Mouse (Mus musculus): ENCODE measurements around the gene Vstm5. TPM values are rescaled to one million over a fixed set of nuclear protein-coding genes. Genes with fewer than 3 reads are reported as not detected.

Gene Vstm5
- total and polyA plus RNA-seq, 2 experiments: 0.09 to 0.24 TPM

GRCm38 (mm10) chr9:15306398-15307119 is 67.7 kb downstream of the Vstm5 start, which contains the start of gene 4931406C07Rik:
Gene 4931406C07Rik (minus strand): TSS chr9:15306448.
- H3K36me3 ChIP-seq (ENCODE audit: control insufficient read depth, insufficient read depth, low read length): peaks cover 29% of the 10 kb centered on the region
- peak within 1 kb of the TSS; percentile 70 for H3K27ac ChIP-seq (replicated peaks; ENCODE audit: insufficient read depth, low read depth, low read length)
- H3K9ac ChIP-seq (ENCODE audit: low read depth, low read length): peak within 1 kb of the TSS; percentile 93
- H3K4me3 ChIP-seq (ENCODE audit: insufficient read depth, low read depth, low read length): peak within 1 kb of the TSS; percentile 79
- TF ChIP-seq CTCF (IDR thresholded peaks at IDR 0.05; ENCODE audit: low read depth, low read length) (no peak), POLR2A (IDR thresholded peaks at IDR 0.05; ENCODE audit: extremely low read depth, insufficient read depth, low read length) (no peak)
- peaks cover 3% of the 10 kb centered on the region; the same call in 1 of the 2 replicates for H3K79me2 ChIP-seq (ENCODE audit: control insufficient read depth, insufficient read depth, low read length)
- under 1% methylated on average over 35 of the region's 35 CpGs for WGBS
- H3K27me3 ChIP-seq (ENCODE audit: control insufficient read depth, insufficient read depth, low read length): no peaks in the 10 kb centered on the region
- no peak for DNase-seq (ENCODE audit: extremely low read depth, low read depth, low spot score)
- peaks cover 17% of the 10 kb centered on the region for H3K4me1 ChIP-seq (ENCODE audit: control insufficient read depth, insufficient read depth, low read length)

DNA sequence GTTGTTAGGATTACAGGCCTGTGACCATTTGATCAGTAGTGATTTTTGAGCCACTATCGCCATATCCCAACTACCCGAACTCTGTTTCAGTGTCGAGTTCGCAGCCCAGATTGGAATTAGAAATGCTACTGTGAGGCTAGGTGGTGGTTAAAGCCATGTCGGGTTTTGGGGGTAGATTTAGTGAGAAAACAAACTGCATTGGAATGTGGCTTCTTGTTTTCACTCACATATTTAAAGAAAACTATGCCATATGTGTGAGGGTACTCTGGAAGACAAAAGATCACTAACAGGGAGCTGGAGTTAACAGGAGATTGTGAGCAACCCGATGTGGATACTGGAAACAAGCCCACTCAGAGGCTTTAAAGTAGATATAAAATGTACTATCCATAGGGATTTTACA is 68.4 kb downstream of the Vstm5 start:
- no peak for DNase-seq (ENCODE audit: extremely low read depth, low read depth, low spot score)
- no peaks in the 10 kb centered on the region for H3K27me3 ChIP-seq (ENCODE audit: control insufficient read depth, insufficient read depth, low read length)
- 25% methylated on average over 6 of the region's 6 CpGs for WGBS
- H3K9ac ChIP-seq (ENCODE audit: low read depth, low read length): peak overlapping the region; percentile 61
- peaks cover 17% of the 10 kb centered on the region for H3K4me1 ChIP-seq (ENCODE audit: control insufficient read depth, insufficient read depth, low read length)
- no peak overlapping the region for H3K27ac ChIP-seq (replicated peaks; ENCODE audit: insufficient read depth, low read depth, low read length)
- peaks cover 3% of the 10 kb centered on the region; the same call in 1 of the 2 replicates for H3K79me2 ChIP-seq (ENCODE audit: control insufficient read depth, insufficient read depth, low read length)
- no peak for TF ChIP-seq CTCF (IDR thresholded peaks at IDR 0.05; ENCODE audit: low read depth, low read length)
- no peak for TF ChIP-seq POLR2A (IDR thresholded peaks at IDR 0.05; ENCODE audit: extremely low read depth, insufficient read depth, low read length)
- peak overlapping the region; percentile 79; the same call in 1 of the 2 replicates for H3K4me3 ChIP-seq (ENCODE audit: insufficient read depth, low read depth, low read length)
- peaks cover 36% of the 10 kb centered on the region for H3K36me3 ChIP-seq (ENCODE audit: control insufficient read depth, insufficient read depth, low read length)

- H3K27ac ChIP-seq (replicated peaks; ENCODE audit: insufficient read depth, low read depth, low read length): no peak overlapping the region
- TF ChIP-seq POLR2A (IDR thresholded peaks at IDR 0.05; ENCODE audit: extremely low read depth, insufficient read depth, low read length) (no peak), CTCF (IDR thresholded peaks at IDR 0.05; ENCODE audit: low read depth, low read length) (no peak)
- no peak for DNase-seq (ENCODE audit: extremely low read depth, low read depth, low spot score)
- 61% methylated on average over 2 of the region's 2 CpGs for WGBS
- no peaks in the 10 kb centered on the region for H3K27me3 ChIP-seq (ENCODE audit: control insufficient read depth, insufficient read depth, low read length)
- H3K79me2 ChIP-seq (ENCODE audit: control insufficient read depth, insufficient read depth, low read length): peaks cover 3% of the 10 kb centered on the region; the same call in 1 of the 2 replicates
- H3K4me3 ChIP-seq (ENCODE audit: insufficient read depth, low read depth, low read length): no peak overlapping the region
- peaks cover 42% of the 10 kb centered on the region for H3K36me3 ChIP-seq (ENCODE audit: control insufficient read depth, insufficient read depth, low read length)
- H3K4me1 ChIP-seq (ENCODE audit: control insufficient read depth, insufficient read depth, low read length): peaks cover 17% of the 10 kb centered on the region
- H3K9ac ChIP-seq (ENCODE audit: low read depth, low read length): no peak overlapping the region
Observed at GRCm38 (mm10) chr9:15308254-15308653, 69.4 kb downstream of the Vstm5 start.

Other genes with a start within 250 kb of the Vstm5 start
- 1.0 and 1.7 TPM in 2 replicates for gene Panx1, start 193.6 kb upstream of the Vstm5 start, total RNA-seq (2014; rRNA removed)
- gene Panx1, start 193.6 kb upstream of the Vstm5 start, polyA plus RNA-seq (2012; rRNA removed): 0.88 and 1.0 TPM in 2 replicates
- under 0.01 TPM in 1 of 2 replicates, not detected in the other for gene Hephl1, start 126.9 kb upstream of the Vstm5 start, total RNA-seq (2014; rRNA removed)
- gene Hephl1, start 126.9 kb upstream of the Vstm5 start, polyA plus RNA-seq (2012; rRNA removed): not detected in 2 replicates
- gene Med17, start 40.9 kb downstream of the Vstm5 start, total RNA-seq (2014; rRNA removed): 8.5 and 10.7 TPM in 2 replicates
- gene Med17, start 40.9 kb downstream of the Vstm5 start, polyA plus RNA-seq (2012; rRNA removed): 12.6 and 12.9 TPM in 2 replicates
- 179 and 188 TPM in 2 replicates for gene Taf1d, start 67.2 kb downstream of the Vstm5 start, total RNA-seq (2014; rRNA removed)
- gene Taf1d, start 67.2 kb downstream of the Vstm5 start, polyA plus RNA-seq (2012; rRNA removed): 4.1 and 6.8 TPM in 2 replicates
- 122 and 174 TPM in 2 replicates for gene 4931406C07Rik, start 67.4 kb downstream of the Vstm5 start, total RNA-seq (2014; rRNA removed)
- gene 4931406C07Rik, start 67.4 kb downstream of the Vstm5 start, polyA plus RNA-seq (2012; rRNA removed): 48.2 and 56.1 TPM in 2 replicates
- gene Cep295, start 118.7 kb downstream of the Vstm5 start, total RNA-seq (2014; rRNA removed): 3.8 and 4.9 TPM in 2 replicates
- 0.47 and 1.5 TPM in 2 replicates for gene Cep295, start 118.7 kb downstream of the Vstm5 start, polyA plus RNA-seq (2012; rRNA removed)